Mouse (Mus musculus) adrenal gland, postnatal 25 days (tissue): ENCODE results near the gene Kcnn1. TPM values are rescaled to one million over a fixed set of nuclear protein-coding genes. Genes with fewer than 3 reads are reported as not detected.
A peak's percentile ranks its signal among the peaks of the same experiment; 100 is the strongest.
"Not testable (repeated sequence)": the region's sequence is repeated elsewhere in the genome, so short reads cannot be mapped to it uniquely, and the experiment has no call there.

Source experiments
- DNase-seq: peaks from one replicate; pipeline ENCODE4 v3.0.0; 2021; ENCODE audit warnings: mixed read lengths
- long read RNA-seq: library from polyadenylated mRNA; stranded (forward); transcript quantifications from one replicate; pipeline ENCODE4 v2.0.0, GENCODE M21; 2021
- total RNA-seq: library from RNA; stranded (reverse); gene quantifications from 2 replicates; pipeline ENCODE4 v1.2.3, GENCODE M21; 2021

Kcnn1 gene
- 2.2 and 3.3 TPM in 2 replicates for total RNA-seq
- long read RNA-seq, partial matches to known transcripts = 1 of 12 reads
- long read RNA-seq, other reads (novel, unspliced or antisense) = 10 of 12 reads

GRCm38 (mm10) chr8:70862824-70863641 lies at the start of gene Kcnn1:
Gene Kcnn1, minus strand, starts transcription at chr8:70863258.
- no peak for DNase-seq

GRCm38 (mm10) chr8:70911596-70911995 lies 48.5 kb upstream of the Kcnn1 start:
- no peak for DNase-seq

GRCm38 (mm10) chr8:70907518-70907917 lies 44.5 kb upstream of the Kcnn1 start:
- no peak for DNase-seq

- DNase-seq = peak; percentile 85
Observed at GRCm38 (mm10) chr8:70905831-70906736, 43.0 kb upstream of the Kcnn1 start, which contains the start of gene Map1s. Gene Map1s, plus strand, starts transcription at chr8:70905932.

- DNase-seq = no peak
Observed at GRCm38 (mm10) chr8:70905463-70905830, 42.4 kb upstream of the Kcnn1 start.

- no peak for DNase-seq
Observed at GRCm38 (mm10) chr8:70904532-70904931, 41.5 kb upstream of the Kcnn1 start.

GRCm38 (mm10) chr8:70903582-70903981 lies 40.5 kb upstream of the Kcnn1 start:
- DNase-seq = no peak

GRCm38 (mm10) chr8:70903112-70903511 lies 40.1 kb upstream of the Kcnn1 start:
- DNase-seq = no peak

GRCm38 (mm10) chr8:70902211-70902610 lies 39.2 kb upstream of the Kcnn1 start:
- no peak for DNase-seq

GRCm38 (mm10) chr8:70900872-70901387 lies 37.9 kb upstream of the Kcnn1 start:
- DNase-seq = peak; percentile 62

- DNase-seq = no peak
Observed at GRCm38 (mm10) chr8:70899226-70899625, 36.2 kb upstream of the Kcnn1 start.

- no peak for DNase-seq
Observed at GRCm38 (mm10) chr8:70898661-70899198, 35.7 kb upstream of the Kcnn1 start.

- DNase-seq = peak; percentile 85
Observed at GRCm38 (mm10) chr8:70897681-70898413, 34.8 kb upstream of the Kcnn1 start.

- DNase-seq = peak; percentile 87
Observed at GRCm38 (mm10) chr8:70897021-70897680, 34.1 kb upstream of the Kcnn1 start, which contains the start of gene Rpl18a. Gene Rpl18a, minus strand, starts transcription at chr8:70897412.

GRCm38 (mm10) chr8:70896316-70897020 lies 33.4 kb upstream of the Kcnn1 start:
- DNase-seq = no peak

- not testable (repeated sequence) for DNase-seq
Observed at GRCm38 (mm10) chr8:70895571-70896259, 32.7 kb upstream of the Kcnn1 start.

GRCm38 (mm10) chr8:70894771-70895545 lies 31.9 kb upstream of the Kcnn1 start:
- DNase-seq = no peak

- DNase-seq = no peak
Observed at GRCm38 (mm10) chr8:70894385-70894720, 31.3 kb upstream of the Kcnn1 start.
